Mouse (Mus musculus) gastrocnemius, postnatal 10 days (tissue): ENCODE results near the gene Trim14. TPM values are rescaled to one million over a fixed set of nuclear protein-coding genes. Genes with fewer than 3 reads are reported as not detected.

ENCODE experiments used
- DNase-seq: peaks from one replicate; pipeline ENCODE4 v3.0.0; 2021; ENCODE audit warnings: mixed read lengths
- total RNA-seq, 2 experiments: library from RNA; stranded (reverse); gene quantifications; 2 replicates each; pipeline ENCODE4 v1.2.3; 2021

Trim14 gene
- total RNA-seq, 2 experiments from 2014 or later: 0.63 to 0.93 TPM

DNA sequence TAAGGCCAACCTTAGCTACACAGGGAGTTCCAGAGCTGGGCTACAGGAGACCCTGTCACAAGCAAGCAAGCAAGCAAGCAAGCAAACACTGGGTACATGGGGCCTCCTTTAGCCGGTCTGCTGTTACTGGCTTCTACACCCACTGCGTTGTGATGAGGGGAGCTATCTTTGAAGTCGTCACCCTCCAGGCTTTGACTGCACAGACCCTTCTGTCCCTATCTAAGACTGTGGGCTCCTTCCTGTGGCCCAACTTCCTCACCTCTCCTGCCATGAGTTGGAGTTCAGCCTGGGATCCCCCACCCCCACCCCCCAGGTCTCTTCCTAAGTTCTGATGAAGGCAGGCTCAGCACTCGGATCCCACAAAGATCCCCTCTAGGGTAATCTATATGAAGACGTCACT lies 26.1 kb upstream of the Trim14 start:
- DNase-seq: no peak

DNA sequence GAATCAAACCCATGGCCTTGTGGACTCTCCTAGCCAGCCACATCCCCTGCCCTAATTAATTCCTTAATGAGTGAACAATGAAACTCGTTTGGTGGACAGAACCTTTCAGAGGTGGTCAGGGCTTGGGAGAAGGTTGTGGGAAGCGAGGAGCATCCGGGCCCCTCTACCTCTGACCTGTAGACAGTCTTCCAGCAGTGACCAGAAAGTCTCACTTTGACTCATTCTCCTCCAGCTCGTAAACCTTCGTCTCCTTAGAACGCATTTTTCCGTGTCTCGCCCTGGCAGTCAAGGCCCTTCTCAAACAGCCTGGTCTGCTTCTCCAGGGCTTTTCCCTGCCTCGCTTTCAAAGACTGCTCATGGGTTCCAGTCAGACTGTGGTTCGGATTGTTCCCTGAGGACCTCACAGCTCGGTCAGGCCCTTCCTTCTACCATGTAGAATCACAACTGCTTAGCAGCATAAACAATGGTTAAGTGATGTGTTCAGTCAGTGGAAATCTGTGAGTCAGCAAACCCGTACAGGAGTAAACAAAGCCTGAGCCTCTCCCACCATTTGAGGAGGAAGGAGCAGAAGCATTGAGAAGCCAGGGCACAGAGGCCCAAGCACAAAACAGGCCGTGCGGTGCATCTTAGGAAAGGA lies 24.2 kb upstream of the Trim14 start:
- no peak for DNase-seq

GRCm38 (mm10) chr4:46558672-46559667 lies 23.0 kb upstream of the Trim14 start:
- DNase-seq: no peak

GRCm38 (mm10) chr4:46556933-46557332 lies 21.0 kb upstream of the Trim14 start:
- no peak for DNase-seq

DNA sequence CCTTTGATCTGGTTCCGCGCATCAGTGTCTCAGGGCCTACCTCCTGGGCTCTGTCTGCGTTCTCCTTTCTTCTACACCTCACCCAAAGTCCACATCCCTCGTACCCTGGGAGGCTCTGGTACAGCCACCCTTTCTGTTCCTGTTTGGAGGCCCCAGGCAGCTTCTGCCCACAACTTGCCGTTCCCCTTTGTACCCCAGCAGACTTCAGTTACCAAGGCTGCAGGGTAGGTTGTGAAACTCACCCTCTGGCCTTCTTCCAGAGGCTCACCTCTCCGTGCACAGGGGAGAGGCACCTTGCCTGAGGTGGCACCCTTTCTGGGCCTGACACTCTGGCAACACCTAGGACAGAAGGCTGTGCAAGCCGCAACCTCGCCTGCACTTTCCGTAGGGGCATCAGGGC lies 19.8 kb upstream of the Trim14 start:
- DNase-seq: no peak

GRCm38 (mm10) chr4:46554295-46555069 lies 18.5 kb upstream of the Trim14 start:
- no peak for DNase-seq

GRCm38 (mm10) chr4:46553864-46554263 lies 17.9 kb upstream of the Trim14 start:
- no peak for DNase-seq

DNA sequence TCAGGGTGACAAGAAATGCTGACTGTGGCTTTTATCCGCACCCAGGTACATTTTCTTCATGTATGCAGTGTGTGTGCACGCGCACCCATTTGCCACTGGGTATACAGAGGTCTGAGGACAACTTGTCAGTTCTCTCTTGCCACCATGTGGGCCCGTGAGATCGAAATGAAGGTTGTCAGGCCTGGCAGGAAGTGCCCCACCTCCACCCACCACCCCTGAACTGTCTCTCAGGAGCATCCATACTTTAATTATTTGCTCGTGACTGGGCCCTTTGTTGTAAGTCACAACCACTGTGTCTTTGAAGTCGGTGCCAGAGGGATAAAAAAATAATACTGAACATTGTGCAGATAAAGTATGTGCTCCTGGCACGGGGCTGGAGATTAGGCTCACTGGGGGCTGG lies 14.5 kb upstream of the Trim14 start:
- DNase-seq: no peak

DNA sequence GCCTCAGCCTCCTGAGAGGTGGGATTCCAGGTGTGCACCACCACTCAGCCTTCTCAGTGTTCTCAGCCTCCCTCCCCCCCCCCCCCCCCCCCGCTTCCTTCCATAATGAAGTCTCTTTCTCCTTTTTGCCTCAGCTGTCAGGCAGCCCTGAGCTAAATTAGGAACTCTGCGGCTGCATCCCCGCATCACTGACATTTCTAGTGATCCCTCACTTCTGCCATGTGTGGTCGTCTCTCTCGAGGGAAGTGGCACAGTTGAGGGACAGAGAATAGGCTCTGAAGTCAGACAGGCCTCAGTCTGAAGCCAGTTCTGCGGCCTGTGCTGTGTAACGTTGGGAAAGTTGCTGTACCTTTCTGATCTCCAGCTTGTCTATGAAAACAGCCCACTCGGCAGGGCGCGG lies 14.0 kb upstream of the Trim14 start:
- DNase-seq: no peak

DNA sequence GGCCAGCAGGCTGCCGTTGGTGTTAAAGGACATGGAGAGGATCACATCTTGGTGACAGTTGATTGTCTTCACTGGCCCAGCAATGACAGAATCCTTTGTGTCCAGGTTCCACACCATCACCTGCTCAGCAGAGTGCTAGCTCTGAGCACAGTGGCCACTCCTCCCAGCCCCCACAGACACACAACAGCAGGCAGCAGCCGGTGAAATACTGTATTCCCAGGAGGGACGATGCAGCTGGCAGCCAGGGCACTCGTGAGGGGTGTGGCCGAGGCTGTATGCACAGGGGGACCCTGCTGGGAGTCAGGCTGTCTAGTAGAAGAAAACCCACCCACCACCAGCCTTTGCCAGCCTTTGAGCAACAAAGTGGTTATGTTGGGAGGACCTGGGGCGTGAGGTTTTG lies 10.8 kb upstream of the Trim14 start:
- DNase-seq: no peak

GRCm38 (mm10) chr4:46545498-46545897 lies 9.6 kb upstream of the Trim14 start:
- DNase-seq: no peak

DNA sequence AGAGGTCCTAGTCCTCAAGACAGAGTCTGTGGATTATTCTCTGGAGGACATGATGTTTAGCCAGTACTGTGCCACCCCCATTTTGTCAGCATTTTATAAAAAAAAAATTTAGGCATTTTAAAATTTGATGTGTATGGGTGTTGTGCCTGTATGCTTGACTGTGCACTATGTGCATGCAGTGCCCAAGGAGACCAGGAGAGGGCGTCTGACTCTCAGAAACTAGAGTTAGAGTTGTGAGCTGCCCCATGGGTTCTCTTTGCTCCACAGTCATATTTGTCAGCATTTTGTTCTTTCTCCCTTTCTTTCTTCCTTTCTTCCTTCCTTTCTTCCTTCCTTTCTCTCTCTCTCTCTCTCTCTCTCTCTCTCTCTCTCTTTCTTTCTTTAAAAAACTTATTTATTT lies 8.4 kb upstream of the Trim14 start:
- DNase-seq: no peak

GRCm38 (mm10) chr4:46543366-46544050 lies 7.6 kb upstream of the Trim14 start:
- no peak for DNase-seq

DNA sequence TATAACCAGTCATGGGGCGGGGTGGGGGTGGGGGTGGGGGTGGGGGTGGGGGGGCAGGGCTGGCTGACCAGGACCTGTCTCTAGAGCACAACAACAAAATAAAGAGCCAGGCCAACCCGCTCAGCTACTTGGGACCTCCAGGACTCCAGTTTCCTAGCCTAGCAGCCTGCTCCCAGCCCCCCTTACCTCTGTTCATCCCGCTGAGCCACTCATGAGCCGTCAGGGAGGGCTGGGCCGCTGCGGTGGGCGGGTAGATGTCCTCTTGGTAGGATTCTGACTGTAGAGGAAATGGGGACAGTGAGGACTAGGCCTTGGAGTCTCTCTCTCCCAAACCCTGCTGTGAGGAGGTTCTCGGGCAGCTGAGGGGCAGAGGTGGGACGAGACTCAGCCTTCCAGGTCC lies 5.8 kb upstream of the Trim14 start:
- DNase-seq: no peak

GRCm38 (mm10) chr4:46539167-46539566 lies 3.2 kb upstream of the Trim14 start:
- no peak for DNase-seq

DNA sequence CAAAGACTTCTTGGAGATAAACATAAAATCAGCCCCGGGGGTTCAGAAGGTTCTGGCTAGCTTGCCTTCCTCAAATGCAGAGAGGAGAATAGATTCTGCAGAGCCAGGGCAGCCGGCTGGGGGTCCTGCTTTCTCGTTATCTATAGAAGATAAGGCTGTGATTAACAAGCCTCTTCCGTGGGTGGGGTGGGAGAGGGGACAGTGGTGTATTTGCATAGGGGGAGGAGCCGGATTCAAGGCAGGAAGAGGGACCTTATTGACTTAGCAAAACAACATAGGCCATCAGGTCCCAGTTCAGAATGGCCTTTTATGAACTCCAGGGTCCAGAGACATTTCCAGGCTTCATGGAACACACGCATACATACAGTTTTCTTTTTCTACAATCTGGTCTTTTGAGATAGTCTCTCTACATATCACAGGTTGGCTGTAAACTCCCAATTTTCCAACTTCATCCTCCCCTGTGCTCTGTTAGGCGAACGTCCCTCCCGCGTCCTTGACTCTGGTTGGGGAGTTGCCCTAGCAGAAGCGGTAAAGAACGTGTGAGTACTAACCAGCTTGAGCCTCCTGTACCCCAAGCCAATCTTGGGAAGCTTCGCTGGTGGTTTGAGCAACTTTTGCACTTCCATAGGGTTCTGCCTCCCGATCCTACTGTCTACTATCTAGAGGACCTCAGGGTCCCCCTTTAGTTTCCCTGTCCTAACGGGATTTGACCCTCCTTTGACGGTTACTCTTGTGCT lies 679 bp downstream of the Trim14 start:
- no peak for DNase-seq

- no peak for DNase-seq
These were observed 1.8 kb downstream of the Trim14 start for GRCm38 (mm10) chr4:46533934-46534720.

DNA sequence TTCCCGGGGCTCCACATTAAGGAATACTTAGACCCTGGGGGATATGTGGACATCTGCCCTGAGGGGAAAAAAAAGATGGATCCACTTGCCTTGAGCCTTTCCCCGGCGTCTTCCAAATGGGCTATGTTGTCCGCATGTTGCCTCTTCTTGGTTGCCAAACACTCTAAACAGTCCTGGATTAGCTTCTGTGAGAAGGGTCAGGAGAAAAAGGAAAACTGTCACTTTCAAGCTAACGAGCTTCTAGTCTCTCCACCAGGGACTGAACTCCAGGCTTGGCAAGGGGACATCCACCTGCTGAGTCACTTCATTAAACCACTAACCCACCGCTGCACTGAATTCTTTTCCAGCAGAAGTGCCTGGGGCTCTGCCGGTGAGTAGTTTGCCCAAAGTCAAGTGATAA lies 3.0 kb downstream of the Trim14 start:
- no peak for DNase-seq

- DNase-seq: no peak
These were observed 3.4 kb downstream of the Trim14 start for GRCm38 (mm10) chr4:46532511-46532910.

DNA sequence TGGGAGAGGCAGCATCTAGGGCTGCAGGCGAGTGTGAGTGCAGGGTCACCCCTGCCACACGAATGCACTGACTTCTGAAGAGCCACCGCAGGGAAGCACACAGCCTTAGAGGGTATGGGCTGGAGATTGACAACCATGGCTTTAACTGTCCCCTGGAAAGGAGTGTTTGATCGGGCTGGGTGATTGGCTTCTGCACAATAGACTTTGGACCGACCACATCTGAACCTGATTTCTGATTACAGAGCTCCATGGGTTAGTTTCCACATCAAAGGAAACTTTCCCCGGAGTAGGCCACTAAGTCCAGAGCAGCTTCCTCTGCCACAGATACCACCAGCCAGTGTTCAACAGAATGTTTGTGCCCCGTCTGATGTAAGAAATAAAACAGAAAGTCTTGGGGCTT lies 6.2 kb downstream of the Trim14 start:
- no peak for DNase-seq

DNA sequence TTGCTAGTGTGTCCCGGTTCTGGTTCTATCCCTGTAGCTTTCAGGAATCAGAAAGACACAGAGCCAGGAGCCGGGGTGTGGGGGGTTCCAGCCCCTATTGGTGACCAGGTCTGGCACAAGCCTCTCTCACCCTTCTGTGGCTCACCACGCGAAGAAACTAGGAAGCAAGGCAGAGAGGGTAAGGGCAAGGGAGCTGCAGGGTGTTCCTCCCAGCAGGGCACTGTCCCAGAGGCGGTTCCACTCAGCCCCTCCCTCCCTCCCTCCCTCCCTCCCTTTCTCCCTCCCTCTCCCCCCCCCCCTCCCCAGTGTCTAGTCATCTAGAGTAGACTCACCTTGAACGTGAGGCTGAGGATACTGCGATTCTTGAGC lies 8.4 kb downstream of the Trim14 start:
- no peak for DNase-seq
